In genomic region chr7:73583400-73583799, GRCm38 (mm10) we compare ENCODE assay signal across 8 mouse cellular contexts. TPM values are rescaled to one million over a fixed set of nuclear protein-coding genes. Genes with fewer than 3 reads are reported as not detected.
DNase-seq lines count a peak whose midpoint lies in the region; ATAC-seq and TF ChIP-seq lines count a peak whose summit lies in the region.
"Had no signal": no experiment of that assay in that cellular context is flagged by ENCODE, and none has a peak within 500 bp of the region (broad histone marks: within the 10 kb centered on the region; RNA-seq: fewer than 3 reads in every experiment).

No protein-coding gene starts in this region.

- TF ChIP-seq CTCF in kidney, adult 2 months (conservative IDR thresholded peaks at IDR 0.05; ENCODE audit: insufficient read depth, insufficient read length, low read depth, low read length): no peak

- H3K4me1 ChIP-seq in kidney, adult 2 months (ENCODE audit: control insufficient read depth, insufficient read depth, low read length): peaks cover 26% of the 10 kb centered on the region
- H3K4me1 ChIP-seq in limb, embryonic 15.5 days: peaks cover 40% of the 10 kb centered on the region

- no peaks in the 10 kb centered on the region for H3K36me3 ChIP-seq in kidney, adult 2 months (ENCODE audit: control insufficient read depth, insufficient read depth, low read length)
- H3K36me3 ChIP-seq in limb, embryonic 15.5 days: no peaks in the 10 kb centered on the region

- H3K27me3 ChIP-seq in kidney, adult 2 months (replicated peaks; ENCODE audit: control insufficient read depth, insufficient read depth, low read length): no peaks in the 10 kb centered on the region
- no peaks in the 10 kb centered on the region for H3K27me3 ChIP-seq in limb, embryonic 15.5 days

- peak; percentile 35 for DNase-seq in kidney, adult 2 months
- no peak for DNase-seq in kidney, postnatal 4 days
- DNase-seq in CD4-positive helper T cell, adult 2 months (ENCODE audit: low read depth, low spot score): peak; percentile 72
- peak; percentile 67 to 71 for DNase-seq in CD8-positive naive resting alpha-beta T cell, adult 2 months (ENCODE audit: low read depth in 2 of 2, low spot score in 2 of 2)
- no peak for DNase-seq in ovary, postnatal 14 days (ENCODE audit: low spot score)
- no peak for DNase-seq in gastrocnemius, adult 18-20 months (ENCODE audit: low spot score)

- H3K9ac ChIP-seq in limb, embryonic 15.5 days: no peak overlapping the region
- H3K9ac ChIP-seq: liver, embryonic 14.5 days had no signal

- 95% methylated on average over 7 of the region's 7 CpGs for WGBS in kidney, adult 2 months
- WGBS in limb, embryonic 15.5 days: 82% methylated on average over 7 of the region's 7 CpGs

- no peak for ATAC-seq in limb, embryonic 15.5 days (ENCODE audit: insufficient number of reproducible peaks, low FRiP score, low TSS enrichment, low read depth)

- no peak overlapping the region for H3K4me2 ChIP-seq in limb, embryonic 15.5 days

- no peaks in the 10 kb centered on the region for H3K9me3 ChIP-seq in limb, embryonic 15.5 days

- no peak for TF ChIP-seq POLR2A in kidney, adult 2 months (IDR thresholded peaks at IDR 0.05; ENCODE audit: low read depth, low read length)

- H3K27ac ChIP-seq in kidney, adult 2 months (ENCODE audit: insufficient read depth, low read depth, low read length): no peak overlapping the region
- H3K27ac ChIP-seq in limb, embryonic 15.5 days: 0 out of 2 replicates have a peak overlapping the region, but pooled peaks have one; percentile 91
- H3K27ac ChIP-seq: liver, embryonic 14.5 days had no signal

- no peak overlapping the region for H3K4me3 ChIP-seq in kidney, adult 2 months (ENCODE audit: insufficient read depth, low read depth, low read length)
- H3K4me3 ChIP-seq in limb, embryonic 15.5 days: no peak overlapping the region

RNA-seq across cellular contexts. Expression of gene Chd2, which starts 41.8 kb away (rescaled TPM):
- polyA plus RNA-seq in kidney, adult 2 months (2012; rRNA removed): 33.9 and 36.9 TPM in 2 replicates
- polyA plus RNA-seq in limb, embryonic 15.5 days (2015; fragmentation: Nextera tagmentation; extraction: Ambion mirVana): 48.6 and 51.7 TPM in 2 replicates
- 10 to 100 TPM; 29.8 to 39.6 TPM for total RNA-seq in gastrocnemius, adult 18-20 months (2021)

Comparison
In these comparisons a context has a peak if more than half of its experiments do, and no peak if none do; other contexts are left out.
1. DNase-seq: peak in kidney, adult 2 months (single experiment), CD4-positive helper T cell, adult 2 months (single experiment) and CD8-positive naive resting alpha-beta T cell, adult 2 months (2 of 2); none in kidney, postnatal 4 days (0 of 2), ovary, postnatal 14 days (single experiment) and gastrocnemius, adult 18-20 months (single experiment).